Mouse (Mus musculus) limb, embryonic 14.5 days (tissue): ENCODE results near the gene Timp3. TPM values are rescaled to one million over a fixed set of nuclear protein-coding genes. Genes with fewer than 3 reads are reported as not detected.

Source experiments
- ATAC-seq: fragments of 200-750 bp; cut with Nextera tagmentation; 2 replicates; pipeline ENCODE4 v1.8.0; 2017; ENCODE audit warnings: low read depth, moderate number of reproducible peaks, moderate TSS enrichment; ENCODE audit not compliant: low FRiP score
- DNase-seq: peaks from one replicate; pipeline ENCODE4 v3.0.0-alpha.2; 2015; ENCODE audit warnings: low spot score
- H3K27ac ChIP-seq: fragments of 300-500 bp; sonication (generic); replicated peaks from 2 replicates; pipeline ENCODE4 v1.5.1; 2014; ENCODE audit warnings: low read depth, mild to moderate bottlenecking, low read length, moderate library complexity, mixed read lengths
- H3K27me3 ChIP-seq: fragments of 300-500 bp; sonication (generic); 2 replicates; pipeline ENCODE4 v1.6.1; 2014; ENCODE audit warnings: low read length, mixed read lengths; ENCODE audit not compliant: control insufficient read depth, insufficient read depth
- H3K36me3 ChIP-seq: fragments of 300-500 bp; sonication (generic); 2 replicates; pipeline ENCODE4 v1.6.1; 2014; ENCODE audit warnings: mild to moderate bottlenecking, low read length, moderate library complexity, mixed read lengths; ENCODE audit not compliant: control insufficient read depth, insufficient read depth
- H3K4me1 ChIP-seq: fragments of 300-500 bp; sonication (generic); 2 replicates; pipeline ENCODE4 v1.6.1; 2014; ENCODE audit warnings: antibody characterized with exemption, low read length, mixed read lengths; ENCODE audit not compliant: control insufficient read depth, insufficient read depth
- H3K4me2 ChIP-seq: fragments of 300-500 bp; sonication (generic); replicated peaks from 2 replicates; pipeline ENCODE4 v1.6.1; 2014; ENCODE audit warnings: low read depth, mild to moderate bottlenecking, low read length, moderate library complexity; ENCODE audit not compliant: severe bottlenecking
- H3K4me3 ChIP-seq: fragments of 300-500 bp; sonication (generic); replicated peaks from 2 replicates; pipeline ENCODE4 v1.5.1; 2014; ENCODE audit warnings: low read length
- H3K9ac ChIP-seq: fragments of 300-500 bp; sonication (generic); 2 replicates; pipeline ENCODE4 v1.6.1; 2014; ENCODE audit warnings: mild to moderate bottlenecking, low read depth, low read length, moderate library complexity; ENCODE audit not compliant: severe bottlenecking
- H3K9me3 ChIP-seq: fragments of 300-500 bp; sonication (generic); 2 replicates; pipeline ENCODE4 v1.6.1; 2016; ENCODE audit warnings: low read length; ENCODE audit not compliant: control insufficient read depth
- POLR2A ChIP-seq: fragments of 200-500 bp; IDR thresholded peaks from 2 replicates; pipeline ENCODE4 v1.8.0; 2012; ENCODE audit warnings: inconsistent platforms, mild to moderate bottlenecking, moderate library complexity, borderline replicate concordance; ENCODE audit not compliant: insufficient read depth, insufficient read length; ENCODE audit errors: extremely low read depth
- WGBS: fragments of 180-500 bp; shearing (Covaris S2); extraction: QIAGEN DNeasy Blood & Tissue Kit; methylation state at CpG from one replicate; pipeline ENCODE4 v1.1.7; 2014; 5-methylcytosine and 5-hydroxymethylcytosine counted together
- polyA plus RNA-seq, 2 experiments: library from polyadenylated mRNA; depleted of rRNA in 1 of 2; stranded (reverse) in 1 of 2; unstranded in 1 of 2; fragments of >200 nt; fragmentation: Nextera tagmentation in 1 of 2; extraction: Ambion mirVana in 1 of 2; gene quantifications; 2 replicates each; pipeline versions ENCODE4 v1.2.1 to v1.2.3; 2012 to 2014

The Timp3 gene
- polyA plus RNA-seq, 2 experiments = 57.4 to 66.5 TPM

DNA sequence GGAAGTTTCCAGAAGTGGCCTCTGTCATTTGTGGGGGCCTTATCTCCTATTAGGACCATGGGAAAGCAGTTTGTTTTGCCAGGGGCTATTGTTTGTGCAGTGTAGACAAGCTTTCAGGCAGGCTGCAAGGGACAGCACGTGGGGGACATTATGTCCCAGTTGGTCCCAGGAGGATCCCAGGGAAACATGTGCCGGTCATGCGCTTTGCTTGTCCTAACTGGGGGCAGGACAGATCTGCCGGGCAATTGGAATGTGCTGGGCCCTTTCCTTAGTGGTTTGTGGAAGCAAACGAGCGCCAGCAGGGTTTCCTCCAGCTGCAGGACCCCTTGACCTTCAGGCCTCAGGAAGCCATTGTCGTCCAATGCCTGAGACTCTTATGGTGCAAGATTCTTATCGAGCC is 41.4 kb downstream of the Timp3 start:
- Histone ChIP-seq H3K9me3 (no peaks in the 10 kb centered on the region), H3K4me1 (peaks cover 48% of the 10 kb centered on the region), H3K4me2 (no peak overlapping the region), H3K27ac (no peak overlapping the region), H3K27me3 (no peaks in the 10 kb centered on the region), H3K9ac (no peak overlapping the region), H3K4me3 (no peak overlapping the region), H3K36me3 (peaks cover 35% of the 10 kb centered on the region)
- peak; percentile 13 for DNase-seq
- ATAC-seq = no peak
- WGBS = 36% methylated on average over 8 of the region's 8 CpGs
- no peak for TF ChIP-seq POLR2A

- no peak for ATAC-seq
These were observed 42.0 kb downstream of the Timp3 start for GRCm38 (mm10) chr10:86342151-86342550.

GRCm38 (mm10) chr10:86342713-86343112 is 42.5 kb downstream of the Timp3 start:
- DNase-seq (no peak), ATAC-seq (no peak)
- TF ChIP-seq POLR2A = no peak
- no peak overlapping the region for H3K27ac ChIP-seq
- H3K4me3 ChIP-seq = no peak overlapping the region
- no peaks in the 10 kb centered on the region for H3K9me3 ChIP-seq
- H3K4me1 ChIP-seq = peaks cover 37% of the 10 kb centered on the region
- peaks cover 42% of the 10 kb centered on the region for H3K36me3 ChIP-seq
- no peak overlapping the region for H3K4me2 ChIP-seq
- WGBS = 52% methylated on average over 7 of the region's 7 CpGs
- no peaks in the 10 kb centered on the region for H3K27me3 ChIP-seq
- H3K9ac ChIP-seq = no peak overlapping the region

More at GRCm38 (mm10) chr10:86342151-86342550, 42.0 kb downstream of the Timp3 start:
- WGBS = 75% methylated on average over 4 of the region's 4 CpGs
- no peaks in the 10 kb centered on the region for H3K27me3 ChIP-seq
- H3K9me3 ChIP-seq = no peaks in the 10 kb centered on the region
- H3K36me3 ChIP-seq = peaks cover 40% of the 10 kb centered on the region
- no peak for TF ChIP-seq POLR2A
- no peak overlapping the region for H3K27ac ChIP-seq
- no peak overlapping the region for H3K4me3 ChIP-seq
- DNase-seq = no peak
- H3K9ac ChIP-seq = no peak overlapping the region
- peaks cover 43% of the 10 kb centered on the region for H3K4me1 ChIP-seq
- no peak overlapping the region for H3K4me2 ChIP-seq

DNA sequence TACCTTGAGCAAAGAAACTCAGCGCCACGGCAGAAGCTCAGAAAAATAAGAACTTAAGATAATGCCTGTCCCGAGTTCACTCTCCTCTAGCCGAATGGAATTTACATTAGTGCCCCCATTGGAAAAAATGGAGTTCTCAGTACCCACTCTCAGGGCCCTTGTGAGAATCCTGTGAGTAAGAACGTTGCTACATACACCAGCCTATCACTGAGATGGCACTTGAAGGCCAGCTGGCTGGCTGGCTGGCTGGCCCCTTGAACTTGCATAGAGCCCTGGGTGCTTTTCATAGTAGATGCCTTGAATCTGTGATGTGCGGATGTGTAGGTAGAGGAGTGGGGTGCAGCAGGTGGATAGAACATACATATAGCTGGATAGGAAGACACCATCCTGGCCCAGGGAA is 43.2 kb downstream of the Timp3 start:
- Histone ChIP-seq H3K36me3 (peaks cover 48% of the 10 kb centered on the region), H3K4me3 (no peak overlapping the region), H3K9me3 (no peaks in the 10 kb centered on the region), H3K4me2 (no peak overlapping the region), H3K27me3 (no peaks in the 10 kb centered on the region), H3K27ac (no peak overlapping the region), H3K4me1 (peaks cover 31% of the 10 kb centered on the region), H3K9ac (no peak overlapping the region)
- ATAC-seq = no peak
- 93% methylated on average over 6 of the region's 6 CpGs for WGBS
- TF ChIP-seq POLR2A = no peak
- no peak for DNase-seq

GRCm38 (mm10) chr10:86343931-86344330 is 43.8 kb downstream of the Timp3 start:
- no peak for DNase-seq
- no peak overlapping the region for H3K9ac ChIP-seq
- H3K27me3 ChIP-seq = no peaks in the 10 kb centered on the region
- no peak for ATAC-seq
- no peak overlapping the region for H3K4me3 ChIP-seq
- no peak overlapping the region for H3K4me2 ChIP-seq
- no peaks in the 10 kb centered on the region for H3K9me3 ChIP-seq
- TF ChIP-seq POLR2A = no peak
- 86% methylated on average over 7 of the region's 7 CpGs for WGBS
- H3K27ac ChIP-seq = no peak overlapping the region
- peaks cover 51% of the 10 kb centered on the region for H3K36me3 ChIP-seq
- H3K4me1 ChIP-seq = peaks cover 25% of the 10 kb centered on the region

DNA sequence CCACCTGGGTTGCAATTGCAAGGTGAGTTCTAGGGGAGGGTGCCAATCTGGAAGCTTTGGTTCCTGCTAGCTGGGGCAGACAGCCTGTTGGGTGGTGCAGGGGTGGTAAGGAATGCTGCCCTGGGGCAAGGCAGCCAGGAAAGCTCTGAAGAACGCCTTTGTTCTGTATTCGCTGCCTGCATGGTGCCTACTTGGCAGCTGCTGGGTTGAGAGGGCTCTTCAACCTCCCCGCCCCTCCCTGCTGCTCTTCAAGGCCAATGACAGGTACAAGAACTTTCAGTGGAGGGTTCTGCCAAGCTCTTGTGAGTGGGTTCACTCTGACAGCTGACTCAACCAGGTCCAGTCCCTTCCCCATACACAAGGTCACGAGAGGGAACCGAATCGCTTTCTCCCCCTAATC is 44.5 kb downstream of the Timp3 start:
- H3K9ac ChIP-seq = no peak overlapping the region
- no peak for TF ChIP-seq POLR2A
- WGBS = 86% methylated on average over 6 of the region's 6 CpGs
- no peak for ATAC-seq
- no peaks in the 10 kb centered on the region for H3K9me3 ChIP-seq
- no peak overlapping the region for H3K27ac ChIP-seq
- no peak overlapping the region for H3K4me3 ChIP-seq
- H3K27me3 ChIP-seq = no peaks in the 10 kb centered on the region
- peaks cover 18% of the 10 kb centered on the region for H3K4me1 ChIP-seq
- peaks cover 51% of the 10 kb centered on the region for H3K36me3 ChIP-seq
- no peak for DNase-seq
- H3K4me2 ChIP-seq = no peak overlapping the region
